11 mouse cellular contexts compared by ENCODE assay signal in genomic region chr2:128203749-128204405, GRCm38 (mm10).
DNase-seq lines count a peak whose midpoint lies in the region; ATAC-seq and TF ChIP-seq lines count a peak whose summit lies in the region.
"Had no signal": no experiment of that assay in that cellular context is flagged by ENCODE, and none has a peak within 500 bp of the region (broad histone marks: within the 10 kb centered on the region; RNA-seq: fewer than 3 reads in every experiment).

No protein-coding gene starts in this region.

- H3K27me3 ChIP-seq in MEL (ENCODE audit: control insufficient read depth in 1 of 2, insufficient read depth in 2 of 2, low read length in 2 of 2): no peaks in the 10 kb centered on the region; a peak in 1 of 4 replicates
- H3K27me3 ChIP-seq in kidney, embryonic 14.5 days (ENCODE audit: control insufficient read depth, insufficient read depth, low read length): no peaks in the 10 kb centered on the region
- H3K27me3 ChIP-seq: hindbrain, embryonic 13.5 days; neural tube, embryonic 13.5 days had no signal

- WGBS in lung, adult 2 months: 50% methylated on average over 6 of the region's 6 CpGs
- WGBS in kidney, embryonic 14.5 days: 86% methylated on average over 6 of the region's 6 CpGs

- TF ChIP-seq RAD21 in MEL (IDR thresholded peaks at IDR 0.05; ENCODE audit: low read depth, low read length): no peak

- no peaks in the 10 kb centered on the region for H3K79me2 ChIP-seq in MEL (ENCODE audit: control insufficient read depth, insufficient read depth, low read length, poor library complexity)

- TF ChIP-seq CTCF in lung, adult 2 months (IDR thresholded peaks at IDR 0.05; ENCODE audit: insufficient read depth, low read length): no peak
- no peak for TF ChIP-seq CTCF in MEL (IDR thresholded peaks at IDR 0.05 in 2 of 3, conservative IDR thresholded peaks at IDR 0.05 in 1 of 3; ENCODE audit: control insufficient read depth in 1 of 3, insufficient read depth in 1 of 3, low read depth in 2 of 3, low read length in 3 of 3, poor library complexity in 1 of 3, severe bottlenecking in 1 of 3)

- H3K4me2 ChIP-seq in kidney, embryonic 14.5 days (replicated peaks; ENCODE audit: low read depth, low read length): no peak overlapping the region
- H3K4me2 ChIP-seq: hindbrain, embryonic 13.5 days; neural tube, embryonic 13.5 days had no signal

- no peak for TF ChIP-seq POLR2A in lung, adult 2 months (IDR thresholded peaks at IDR 0.05; ENCODE audit: borderline replicate concordance, extremely low read depth, low read depth, low read length)
- TF ChIP-seq POLR2A in MEL (IDR thresholded peaks at IDR 0.05; ENCODE audit: control insufficient read depth in 1 of 2, insufficient read depth in 1 of 2, low read depth in 1 of 2, low read length in 2 of 2, poor library complexity in 1 of 2): no peak

- no peaks in the 10 kb centered on the region for H3K9me3 ChIP-seq in MEL (replicated peaks; ENCODE audit: insufficient read depth, low read length)
- no peaks in the 10 kb centered on the region for H3K9me3 ChIP-seq in kidney, embryonic 14.5 days (ENCODE audit: control insufficient read depth, low read length)
- H3K9me3 ChIP-seq: hindbrain, embryonic 13.5 days; neural tube, embryonic 13.5 days had no signal

- peak overlapping the region; percentile 60 for H3K27ac ChIP-seq in MEL (ENCODE audit: control insufficient read depth, low read depth, low read length)
- H3K27ac ChIP-seq in kidney, embryonic 14.5 days (ENCODE audit: low read depth, low read length): no peak overlapping the region
- H3K27ac ChIP-seq: hindbrain, embryonic 13.5 days; neural tube, embryonic 13.5 days had no signal

- 0 out of 2 replicates have a peak, but pooled peaks have one; percentile 25 for ATAC-seq in megakaryocyte-erythroid progenitor cell, adult 5-6 weeks (replicated peaks; ENCODE audit: low FRiP score, low TSS enrichment, poor library complexity, severe bottlenecking)
- ATAC-seq in kidney, embryonic 14.5 days (ENCODE audit: low FRiP score, low TSS enrichment): no peak

- DNase-seq in lung, adult 2 months: peak; percentile 31
- DNase-seq in lung, postnatal 10 days: no peak
- DNase-seq in MEL (ENCODE audit: low read depth, low spot score): peak; percentile 80
- peak; percentile 50 for DNase-seq in thymus, postnatal 25 days
- DNase-seq in layer of hippocampus, adult 8-10 months (ENCODE audit: low spot score in 2 of 2): no peak
- no peak for DNase-seq in frontal cortex, postnatal 36 days (ENCODE audit: low spot score in 2 of 2)
- DNase-seq: heart, adult 11 months had no signal

- 0 out of 2 replicates have a peak, but pooled peaks cover 4% of the 10 kb centered on the region for H3K4me1 ChIP-seq in lung, adult 2 months (ENCODE audit: control insufficient read depth, insufficient read depth, low read length)
- peaks cover 6 to 14% of the 10 kb centered on the region in 2 experiments for H3K4me1 ChIP-seq in MEL (ENCODE audit: control insufficient read depth in 1 of 2, insufficient read depth in 2 of 2, low read length in 2 of 2)
- H3K4me1 ChIP-seq in kidney, embryonic 14.5 days (ENCODE audit: control insufficient read depth, insufficient read depth, low read length): no peaks in the 10 kb centered on the region
- H3K4me1 ChIP-seq: hindbrain, embryonic 13.5 days; neural tube, embryonic 13.5 days had no signal

- no peak overlapping the region for H3K9ac ChIP-seq in MEL (ENCODE audit: control insufficient read depth, low read depth, low read length, poor library complexity, severe bottlenecking)
- no peak overlapping the region for H3K9ac ChIP-seq in kidney, embryonic 14.5 days (ENCODE audit: low read depth, low read length)
- H3K9ac ChIP-seq: hindbrain, embryonic 13.5 days; neural tube, embryonic 13.5 days had no signal

- TF ChIP-seq EP300 in MEL (IDR thresholded peaks at IDR 0.05; ENCODE audit: low read depth in 1 of 2, low read length in 2 of 2): peak in 1 of 2 experiments; percentile 43; a peak in 1 of 4 replicates

- H3K36me3 ChIP-seq in MEL (ENCODE audit: control insufficient read depth in 1 of 2, insufficient read depth in 2 of 2, low read length in 2 of 2): peaks cover 0 to 16% of the 10 kb centered on the region in 2 experiments; a peak in 2 of 4 replicates
- no peaks in the 10 kb centered on the region for H3K36me3 ChIP-seq in kidney, embryonic 14.5 days (ENCODE audit: control insufficient read depth, insufficient read depth, low read length)
- H3K36me3 ChIP-seq: hindbrain, embryonic 13.5 days; neural tube, embryonic 13.5 days had no signal

- H3K4me3 ChIP-seq in lung, adult 2 months (replicated peaks; ENCODE audit: extremely low read depth, low read depth, low read length): no peak overlapping the region
- 0 out of 4 replicates have a peak overlapping the region, but pooled peaks have one; percentile 6 to 18 for H3K4me3 ChIP-seq in MEL (ENCODE audit: control insufficient read depth in 1 of 2, insufficient read depth in 1 of 2, low read depth in 2 of 2, low read length in 2 of 2)
- no peak overlapping the region for H3K4me3 ChIP-seq in kidney, embryonic 14.5 days (ENCODE audit: low read length)
- H3K4me3 ChIP-seq: hindbrain, embryonic 13.5 days; neural tube, embryonic 13.5 days had no signal

TF ChIP-seq in MEL, 35 proteins besides CTCF, POLR2A, EP300 and RAD21:
- TF ChIP-seq TCF12 (IDR thresholded peaks at IDR 0.05; ENCODE audit: low read depth, low read length) (peak; percentile 69; the same call in 1 of the 2 replicates), MAFK (IDR thresholded peaks at IDR 0.05; ENCODE audit: borderline replicate concordance, low read depth, low read length) (no peak), KAT2A (conservative IDR thresholded peaks at IDR 0.05; ENCODE audit: low read depth, low read length) (no peak), NRF1 (IDR thresholded peaks at IDR 0.05; ENCODE audit: insufficient read depth, low read depth, low read length, poor library complexity, severe bottlenecking) (no peak), GABPA (IDR thresholded peaks at IDR 0.05; ENCODE audit: low read depth, low read length) (peak; percentile 63; the same call in 1 of the 2 replicates), USF2 (IDR thresholded peaks at IDR 0.05; ENCODE audit: borderline replicate concordance in 1 of 2, insufficient read depth in 1 of 2, low read depth in 1 of 2, low read length in 2 of 2) (peak in 1 of 2 experiments; percentile 74; a peak in 2 of 4 replicates), MYC (IDR thresholded peaks at IDR 0.05; ENCODE audit: low read depth, low read length) (peak; percentile 41; the same call in 1 of the 2 replicates), MXI1 (IDR thresholded peaks at IDR 0.05; ENCODE audit: low read depth, low read length) (peak; percentile 70; the same call in 1 of the 2 replicates), ELF1 (IDR thresholded peaks at IDR 0.05; ENCODE audit: low read depth, low read length) (no peak), ZMIZ1 (IDR thresholded peaks at IDR 0.05; ENCODE audit: low read depth, low read length) (no peak), SIN3A (IDR thresholded peaks at IDR 0.05; ENCODE audit: low read length) (no peak; the same call in 1 of the 2 replicates), JUND (IDR thresholded peaks at IDR 0.05; ENCODE audit: low read depth, low read length) (0 out of 2 replicates have a peak, but pooled peaks have one; percentile 34), BHLHE40 (IDR thresholded peaks at IDR 0.05; ENCODE audit: borderline replicate concordance, low read depth, low read length) (peak; percentile 94), NELFE (IDR thresholded peaks at IDR 0.05; ENCODE audit: low read depth, low read length) (no peak), GATA1 (IDR thresholded peaks at IDR 0.05; ENCODE audit: low read depth, low read length) (peak; percentile 56; the same call in 1 of the 2 replicates), USF1 (IDR thresholded peaks at IDR 0.05; ENCODE audit: low read depth, low read length) (peak; percentile 92), HCFC1 (IDR thresholded peaks at IDR 0.05; ENCODE audit: low read depth, low read length) (no peak), TAL1 (IDR thresholded peaks at IDR 0.05; ENCODE audit: low read length) (no peak), ZNF384 (IDR thresholded peaks at IDR 0.05; ENCODE audit: low read depth, low read length) (no peak), MAZ (IDR thresholded peaks at IDR 0.05; ENCODE audit: low read depth, low read length) (peak; percentile 90), ETS1 (IDR thresholded peaks at IDR 0.05; ENCODE audit: low read depth, low read length) (peak; percentile 90), ZKSCAN1 (IDR thresholded peaks at IDR 0.05; ENCODE audit: low read depth, low read length) (no peak), MAX (IDR thresholded peaks at IDR 0.05; ENCODE audit: low read length) (peak; percentile 77), CHD1 (IDR thresholded peaks at IDR 0.05; ENCODE audit: low read depth, low read length) (no peak)
TF ChIP-seq in MEL: peak in this region for 12.

Comparison
In these comparisons a context has a peak if more than half of its experiments do, and no peak if none do; other contexts are left out.
1. DNase-seq: peak in lung, adult 2 months (single experiment), MEL (single experiment) and thymus, postnatal 25 days (single experiment); none in lung, postnatal 10 days (single experiment), layer of hippocampus, adult 8-10 months (0 of 2) and frontal cortex, postnatal 36 days (0 of 2).
2. H3K4me3 ChIP-seq: peak in MEL (2 of 2); none in lung, adult 2 months (single experiment) and kidney, embryonic 14.5 days (single experiment).